Mouse (Mus musculus): ENCODE results near the gene Mptx2.
"Not testable (repeated sequence)": the region's sequence is repeated elsewhere in the genome, so short reads cannot be mapped to it uniquely, and the experiment has no call there.

Mptx2 gene

GRCm38 (mm10) chr1:173277677-173278076, at the start of gene Mptx2:
Mptx2 (minus strand) TSS chr1:173277777.
- no peak for DNase-seq (ENCODE audit: extremely low spot score, low read depth, low spot score)

- no peak for DNase-seq (ENCODE audit: extremely low spot score, low read depth, low spot score)
These were observed 49.0 kb upstream of the Mptx2 start for GRCm38 (mm10) chr1:173326552-173326951.

- DNase-seq (ENCODE audit: extremely low spot score, low read depth, low spot score): no peak
These were observed 47.8 kb upstream of the Mptx2 start for GRCm38 (mm10) chr1:173325395-173325794.

- DNase-seq (ENCODE audit: extremely low spot score, low read depth, low spot score): no peak
These were observed 47.4 kb upstream of the Mptx2 start for GRCm38 (mm10) chr1:173324961-173325360.

GRCm38 (mm10) chr1:173323839-173324585, 46.4 kb upstream of the Mptx2 start:
- DNase-seq (ENCODE audit: extremely low spot score, low read depth, low spot score): no peak

GRCm38 (mm10) chr1:173322249-173322627, 44.7 kb upstream of the Mptx2 start:
- no peak for DNase-seq (ENCODE audit: extremely low spot score, low read depth, low spot score)

- no peak for DNase-seq (ENCODE audit: extremely low spot score, low read depth, low spot score)
These were observed 44.1 kb upstream of the Mptx2 start for GRCm38 (mm10) chr1:173321593-173322248.

- no peak for DNase-seq (ENCODE audit: extremely low spot score, low read depth, low spot score)
These were observed 40.4 kb upstream of the Mptx2 start for GRCm38 (mm10) chr1:173317925-173318477.

GRCm38 (mm10) chr1:173315725-173316124, 38.1 kb upstream of the Mptx2 start:
- no peak for DNase-seq (ENCODE audit: extremely low spot score, low read depth, low spot score)

GRCm38 (mm10) chr1:173313535-173314050, 36.0 kb upstream of the Mptx2 start:
- DNase-seq (ENCODE audit: extremely low spot score, low read depth, low spot score): not testable (repeated sequence)

GRCm38 (mm10) chr1:173302795-173303194, 25.2 kb upstream of the Mptx2 start:
- DNase-seq (ENCODE audit: extremely low spot score, low read depth, low spot score): not testable (repeated sequence)

- DNase-seq (ENCODE audit: extremely low spot score, low read depth, low spot score): no peak
These were observed 11.9 kb downstream of the Mptx2 start, which contains the start of gene Olfr418 for GRCm38 (mm10) chr1:173265701-173266100. Olfr418 (plus strand) TSS chr1:173266001.

- no peak for DNase-seq (ENCODE audit: extremely low spot score, low read depth, low spot score)
These were observed 27.7 kb downstream of the Mptx2 start for GRCm38 (mm10) chr1:173249888-173250287.

- DNase-seq (ENCODE audit: extremely low spot score, low read depth, low spot score): not testable (repeated sequence)
These were observed 40.6 kb downstream of the Mptx2 start for GRCm38 (mm10) chr1:173237004-173237403.

GRCm38 (mm10) chr1:173227081-173227480, 50.5 kb downstream of the Mptx2 start, which contains the start of gene Fcer1a:
Fcer1a (minus strand) TSS chr1:173227214.
- DNase-seq (ENCODE audit: extremely low spot score, low read depth, low spot score): no peak

All from hindlimb bud, embryonic 11.5 days (tissue).